Comparison of ENCODE assay signal across 16 mouse cellular contexts in genomic region chr4:141411430-141411992, GRCm38 (mm10). TPM values are rescaled to one million over a fixed set of nuclear protein-coding genes. Genes with fewer than 3 reads are reported as not detected.
DNase-seq lines count a peak whose midpoint lies in the region; ATAC-seq and TF ChIP-seq lines count a peak whose summit lies in the region.
"Had no signal": no experiment of that assay in that cellular context is flagged by ENCODE, and none has a peak within 500 bp of the region (broad histone marks: within the 10 kb centered on the region; RNA-seq: fewer than 3 reads in every experiment).

No protein-coding gene starts in this region.

- no peaks in the 10 kb centered on the region for H3K4me1 ChIP-seq in cerebellum, adult 2 months (ENCODE audit: control insufficient read depth, insufficient read depth, low read length)
- H3K4me1 ChIP-seq in kidney, embryonic 14.5 days (ENCODE audit: control insufficient read depth, insufficient read depth, low read length): no peaks in the 10 kb centered on the region
- H3K4me1 ChIP-seq in limb, embryonic 15.5 days: peaks cover 9% of the 10 kb centered on the region
- H3K4me1 ChIP-seq in hindbrain, embryonic 10.5 days (replicated peaks): 0 out of 2 replicates have a peak, but pooled peaks cover 8% of the 10 kb centered on the region
- H3K4me1 ChIP-seq: forebrain, embryonic 10.5 days had no signal

- WGBS in cerebellum, adult 2 months: 26% methylated on average over 22 of the region's 22 CpGs
- WGBS in kidney, embryonic 14.5 days: 18% methylated on average over 22 of the region's 22 CpGs
- WGBS in limb, embryonic 15.5 days: 20% methylated on average over 22 of the region's 22 CpGs
- 18% methylated on average over 22 of the region's 22 CpGs for WGBS in hindbrain, embryonic 10.5 days

- H3K27me3 ChIP-seq in cerebellum, adult 2 months (ENCODE audit: control insufficient read depth, insufficient read depth, low read length): no peaks in the 10 kb centered on the region
- no peaks in the 10 kb centered on the region for H3K27me3 ChIP-seq in kidney, embryonic 14.5 days (ENCODE audit: control insufficient read depth, insufficient read depth, low read length)
- H3K27me3 ChIP-seq in limb, embryonic 15.5 days: no peaks in the 10 kb centered on the region
- H3K27me3 ChIP-seq in hindbrain, embryonic 10.5 days (ENCODE audit: insufficient read depth, poor library complexity, severe bottlenecking): peaks cover 22% of the 10 kb centered on the region; the same call in 1 of the 2 replicates

- no peak overlapping the region for H3K4me2 ChIP-seq in kidney, embryonic 14.5 days (replicated peaks; ENCODE audit: low read depth, low read length)
- H3K4me2 ChIP-seq in limb, embryonic 15.5 days: 0 out of 2 replicates have a peak overlapping the region, but pooled peaks have one; percentile 7

- TF ChIP-seq POLR2A in cerebellum, adult 2 months (IDR thresholded peaks at IDR 0.05; ENCODE audit: borderline replicate concordance, insufficient read depth, low read length): no peak

- no peaks in the 10 kb centered on the region for H3K36me3 ChIP-seq in kidney, embryonic 14.5 days (ENCODE audit: control insufficient read depth, insufficient read depth, low read length)
- no peaks in the 10 kb centered on the region for H3K36me3 ChIP-seq in limb, embryonic 15.5 days
- H3K36me3 ChIP-seq in hindbrain, embryonic 10.5 days: no peaks in the 10 kb centered on the region
- H3K36me3 ChIP-seq: embryonic facial prominence, embryonic 10.5 days; forebrain, embryonic 10.5 days had no signal

- no peak overlapping the region for H3K9ac ChIP-seq in kidney, embryonic 14.5 days (ENCODE audit: low read depth, low read length)
- H3K9ac ChIP-seq in limb, embryonic 15.5 days: no peak overlapping the region

- H3K4me3 ChIP-seq in cerebellum, adult 2 months (replicated peaks; ENCODE audit: insufficient read depth, low read depth, low read length): no peak overlapping the region
- H3K4me3 ChIP-seq in kidney, embryonic 14.5 days (ENCODE audit: low read length): no peak overlapping the region
- H3K4me3 ChIP-seq in limb, embryonic 15.5 days: no peak overlapping the region; the same call in 1 of the 2 replicates
- H3K4me3 ChIP-seq in hindbrain, embryonic 10.5 days: no peak overlapping the region
- H3K4me3 ChIP-seq: embryonic facial prominence, embryonic 10.5 days; forebrain, embryonic 10.5 days; megakaryocyte, embryonic 14.5 days had no signal

- no peaks in the 10 kb centered on the region for H3K9me3 ChIP-seq in kidney, embryonic 14.5 days (ENCODE audit: control insufficient read depth, low read length)
- H3K9me3 ChIP-seq in limb, embryonic 15.5 days: no peaks in the 10 kb centered on the region
- no peaks in the 10 kb centered on the region for H3K9me3 ChIP-seq in hindbrain, embryonic 10.5 days
- H3K9me3 ChIP-seq: embryonic facial prominence, embryonic 10.5 days had no signal

- DNase-seq in cerebellum, adult 2 months: no peak
- DNase-seq in cerebellum, adult 9-10 months: no peak
- peak; percentile 57 for DNase-seq in kidney, postnatal 10 days
- DNase-seq in retina, embryonic 14.5 days (ENCODE audit: low spot score): peak; percentile 11
- no peak for DNase-seq in retina, postnatal 1 day
- no peak for DNase-seq in hindbrain, embryonic 10.5 days (ENCODE audit: low spot score)
- DNase-seq: adrenal gland, postnatal 10 days; heart, postnatal 14 days; right cerebral cortex, postnatal 14 days had no signal

- ATAC-seq in kidney, embryonic 14.5 days (ENCODE audit: low FRiP score, low TSS enrichment): no peak
- no peak for ATAC-seq in limb, embryonic 15.5 days (ENCODE audit: insufficient number of reproducible peaks, low FRiP score, low TSS enrichment, low read depth)

- peak; percentile 19; the same call in 1 of the 2 replicates for TF ChIP-seq CTCF in cerebellum, adult 2 months (IDR thresholded peaks at IDR 0.05; ENCODE audit: borderline replicate concordance, insufficient read depth, low read depth, low read length)

- H3K27ac ChIP-seq in cerebellum, adult 2 months (ENCODE audit: insufficient read depth, low read length): no peak overlapping the region
- no peak overlapping the region for H3K27ac ChIP-seq in kidney, embryonic 14.5 days (ENCODE audit: low read depth, low read length)
- H3K27ac ChIP-seq in limb, embryonic 15.5 days: no peak overlapping the region
- H3K27ac ChIP-seq in hindbrain, embryonic 10.5 days: no peak overlapping the region
- H3K27ac ChIP-seq: embryonic facial prominence, embryonic 10.5 days; forebrain, embryonic 10.5 days had no signal

RNA-seq across cellular contexts. Expression of gene Clcnkb, which starts 4.3 kb away (rescaled TPM):
- not detected in 2 replicates for polyA plus RNA-seq in cerebellum, adult 2 months (2012; rRNA removed)
- polyA plus RNA-seq in kidney, embryonic 14.5 days (2014; fragmentation: Nextera tagmentation; extraction: Ambion mirVana): 3.6 and 6.0 TPM in 2 replicates
- polyA plus RNA-seq in limb, embryonic 15.5 days (2015; fragmentation: Nextera tagmentation; extraction: Ambion mirVana): not detected in 2 replicates
- polyA plus RNA-seq in hindbrain, embryonic 10.5 days (2016; fragmentation: Nextera tagmentation; extraction: Ambion mirVana): 0.11 TPM in 1 of 2 replicates, not detected in the other
- polyA plus RNA-seq: forebrain, embryonic 10.5 days; neural tube, embryonic 11.5 days; stomach, embryonic 16.5 days had no signal

RNA-seq across cellular contexts. Expression of gene Hspb7, which starts 9.1 kb away (rescaled TPM):
- polyA plus RNA-seq in cerebellum, adult 2 months (2012; rRNA removed): 0.10 and 0.16 TPM in 2 replicates
- polyA plus RNA-seq in kidney, embryonic 14.5 days (2014; fragmentation: Nextera tagmentation; extraction: Ambion mirVana): 0.09 TPM in 1 of 2 replicates, not detected in the other
- 1.7 and 5.4 TPM in 2 replicates for polyA plus RNA-seq in limb, embryonic 15.5 days (2015; fragmentation: Nextera tagmentation; extraction: Ambion mirVana)
- polyA plus RNA-seq in hindbrain, embryonic 10.5 days (2016; fragmentation: Nextera tagmentation; extraction: Ambion mirVana): not detected in 2 replicates
- polyA plus RNA-seq: embryonic facial prominence, embryonic 10.5 days; forebrain, embryonic 10.5 days; neural tube, embryonic 11.5 days had no signal

RNA-seq across cellular contexts. Expression of gene Clcnka, which starts 13.0 kb away (rescaled TPM):
- polyA plus RNA-seq in cerebellum, adult 2 months (2012; rRNA removed): 0.03 TPM in 1 of 2 replicates, not detected in the other
- polyA plus RNA-seq in kidney, embryonic 14.5 days (2014; fragmentation: Nextera tagmentation; extraction: Ambion mirVana): 2.0 and 3.9 TPM in 2 replicates
- 0.33 and 1.2 TPM in 2 replicates for polyA plus RNA-seq in limb, embryonic 15.5 days (2015; fragmentation: Nextera tagmentation; extraction: Ambion mirVana)
- polyA plus RNA-seq in hindbrain, embryonic 10.5 days (2016; fragmentation: Nextera tagmentation; extraction: Ambion mirVana): 0.31 and 0.33 TPM in 2 replicates
- polyA plus RNA-seq: neural tube, embryonic 11.5 days had no signal

RNA-seq across cellular contexts. Expression of gene Srarp, which starts 24.4 kb away (rescaled TPM):
- polyA plus RNA-seq in cerebellum, adult 2 months (2012; rRNA removed): 8.7 and 12.9 TPM in 2 replicates
- not detected in 2 replicates for polyA plus RNA-seq in kidney, embryonic 14.5 days (2014; fragmentation: Nextera tagmentation; extraction: Ambion mirVana)
- not detected in 2 replicates for polyA plus RNA-seq in limb, embryonic 15.5 days (2015; fragmentation: Nextera tagmentation; extraction: Ambion mirVana)
- polyA plus RNA-seq in hindbrain, embryonic 10.5 days (2016; fragmentation: Nextera tagmentation; extraction: Ambion mirVana): not detected in 2 replicates
- polyA plus RNA-seq: embryonic facial prominence, embryonic 10.5 days; forebrain, embryonic 10.5 days; neural tube, embryonic 11.5 days; stomach, embryonic 16.5 days had no signal

RNA-seq across cellular contexts. Expression of gene Zbtb17, which starts 32.9 kb away (rescaled TPM):
- polyA plus RNA-seq in cerebellum, adult 2 months (2012; rRNA removed): 34.7 TPM in 2 replicates
- polyA plus RNA-seq in kidney, embryonic 14.5 days (2014; fragmentation: Nextera tagmentation; extraction: Ambion mirVana): 28.0 and 37.3 TPM in 2 replicates
- polyA plus RNA-seq in limb, embryonic 15.5 days (2015; fragmentation: Nextera tagmentation; extraction: Ambion mirVana): 31.2 and 33.2 TPM in 2 replicates
- polyA plus RNA-seq in hindbrain, embryonic 10.5 days (2016; fragmentation: Nextera tagmentation; extraction: Ambion mirVana): 52.6 and 60.8 TPM in 2 replicates

Comparison
In these comparisons a context has a peak if more than half of its experiments do, and no peak if none do; other contexts are left out.
1. DNase-seq: peak in kidney, postnatal 10 days (single experiment) and retina, embryonic 14.5 days (single experiment); none in cerebellum, adult 2 months (0 of 2), cerebellum, adult 9-10 months (single experiment), retina, postnatal 1 day (single experiment) and hindbrain, embryonic 10.5 days (single experiment).